Mouse (Mus musculus) hindbrain, embryonic 13.5 days (tissue): Measurements from ENCODE around the gene Dnajc17. TPM values are rescaled to one million over a fixed set of nuclear protein-coding genes. Genes with fewer than 3 reads are reported as not detected.

Experiments used
- ATAC-seq: fragments of 200-750 bp; cut with Nextera tagmentation; 2 replicates; pipeline ENCODE4 v1.8.0; 2017; ENCODE audit warnings: moderate TSS enrichment; ENCODE audit not compliant: low FRiP score
- H3K27ac ChIP-seq: fragments of 300-500 bp; sonication (generic); 2 replicates; pipeline ENCODE4 v1.5.1; 2015; ENCODE audit warnings: inconsistent platforms, mild to moderate bottlenecking, moderate library complexity
- H3K27me3 ChIP-seq: fragments of 300-500 bp; sonication (generic); 2 replicates; pipeline ENCODE4 v1.6.1; 2015; ENCODE audit warnings: mild to moderate bottlenecking, inconsistent platforms
- H3K36me3 ChIP-seq: fragments of 300-500 bp; sonication (generic); 2 replicates; pipeline ENCODE4 v1.6.1; 2015; ENCODE audit warnings: mild to moderate bottlenecking, inconsistent platforms
- H3K4me1 ChIP-seq: fragments of 300-500 bp; sonication (generic); replicated peaks from 2 replicates; pipeline ENCODE4 v1.6.1; 2015; ENCODE audit warnings: inconsistent platforms
- H3K4me2 ChIP-seq: fragments of 300-500 bp; sonication (generic); 2 replicates; pipeline ENCODE4 v1.6.1; 2015; ENCODE audit warnings: inconsistent platforms, mild to moderate bottlenecking, moderate library complexity
- H3K4me3 ChIP-seq: fragments of 300-500 bp; sonication (generic); 2 replicates; pipeline ENCODE4 v1.5.1; 2015; ENCODE audit warnings: mild to moderate bottlenecking, inconsistent platforms
- H3K9ac ChIP-seq: fragments of 300-500 bp; sonication (generic); 2 replicates; pipeline ENCODE4 v1.6.1; 2015; ENCODE audit warnings: mild to moderate bottlenecking, inconsistent platforms
- H3K9me3 ChIP-seq: fragments of 300-500 bp; sonication (generic); 2 replicates; pipeline ENCODE4 v1.6.1; 2016; ENCODE audit warnings: inconsistent platforms
- WGBS: fragments of 180-500 bp; shearing (Covaris S2); methylation state at CpG from one replicate; pipeline ENCODE4 v1.1.7; 2015; 5-methylcytosine and 5-hydroxymethylcytosine counted together
- polyA plus RNA-seq: library from polyadenylated mRNA; unstranded; fragments of >200 nt; fragmentation: Nextera tagmentation; extraction: Ambion mirVana; gene quantifications from 2 replicates; pipeline ENCODE4 v1.2.1, GENCODE M21; 2015

Dnajc17 gene
- polyA plus RNA-seq, result 25.0 and 27.3 TPM in 2 replicates

DNA sequence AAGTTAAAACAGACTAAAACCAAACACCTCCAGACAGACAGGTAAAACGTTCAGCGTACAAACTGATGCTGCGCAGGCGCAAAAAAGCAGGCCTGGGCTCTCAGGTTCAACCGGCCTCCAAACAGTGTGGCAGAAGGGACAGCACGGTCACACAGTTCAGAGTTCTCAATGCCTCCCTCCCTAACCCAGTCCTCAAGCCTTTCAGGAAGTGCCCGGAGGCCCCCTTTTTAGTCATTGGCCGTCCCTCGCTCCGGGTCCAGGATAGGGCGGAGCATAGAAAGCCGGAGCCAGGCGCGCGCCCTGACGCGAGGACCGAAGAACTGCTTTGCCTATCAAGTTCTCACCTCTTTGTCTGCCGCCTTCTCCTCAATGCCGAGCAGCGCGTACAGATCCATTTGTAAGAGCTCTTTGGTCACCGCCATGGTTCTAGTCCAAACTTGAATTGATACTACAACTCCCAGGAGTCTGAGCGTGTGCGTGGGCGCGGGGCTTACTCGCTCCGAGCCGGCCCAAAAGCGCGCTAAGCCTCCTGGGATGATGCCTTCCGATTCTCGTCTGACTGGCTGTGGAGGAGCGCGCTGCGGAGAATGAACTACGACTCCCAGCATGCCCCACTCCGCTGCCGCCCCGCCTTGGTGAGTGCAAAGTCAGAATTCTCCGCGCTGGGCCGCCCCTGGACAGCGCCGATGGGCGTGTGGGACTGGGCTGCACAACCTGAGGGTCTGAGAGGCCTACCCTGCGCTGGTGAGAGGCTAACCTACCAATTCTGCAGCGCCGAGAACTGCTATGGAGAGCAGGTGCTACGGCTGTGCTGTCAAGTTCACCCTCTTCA, at the start of gene Dnajc17, which contains the start of gene Zfyve19:
TSS of gene Dnajc17 (minus strand) at position 452 of the 832 bp plus-strand sequence.
TSS of gene Zfyve19 (plus strand) at position 274 of the 832 bp plus-strand sequence.
- H3K9me3 ChIP-seq, result no peaks in the 10 kb centered on the region
- peaks cover 19% of the 10 kb centered on the region for H3K4me1 ChIP-seq
- ATAC-seq, result peak; percentile 98
- peak within 1 kb of the TSS; percentile 84 for H3K9ac ChIP-seq
- H3K4me2 ChIP-seq, result peak within 1 kb of the TSS; percentile 74
- H3K27me3 ChIP-seq, result no peaks in the 10 kb centered on the region
- under 1% methylated on average over 51 of the region's 51 CpGs for WGBS
- peak within 1 kb of the TSS; percentile 91 for H3K27ac ChIP-seq
- H3K36me3 ChIP-seq, result peaks cover 33% of the 10 kb centered on the region
- peak within 1 kb of the TSS; percentile 76 for H3K4me3 ChIP-seq

DNA sequence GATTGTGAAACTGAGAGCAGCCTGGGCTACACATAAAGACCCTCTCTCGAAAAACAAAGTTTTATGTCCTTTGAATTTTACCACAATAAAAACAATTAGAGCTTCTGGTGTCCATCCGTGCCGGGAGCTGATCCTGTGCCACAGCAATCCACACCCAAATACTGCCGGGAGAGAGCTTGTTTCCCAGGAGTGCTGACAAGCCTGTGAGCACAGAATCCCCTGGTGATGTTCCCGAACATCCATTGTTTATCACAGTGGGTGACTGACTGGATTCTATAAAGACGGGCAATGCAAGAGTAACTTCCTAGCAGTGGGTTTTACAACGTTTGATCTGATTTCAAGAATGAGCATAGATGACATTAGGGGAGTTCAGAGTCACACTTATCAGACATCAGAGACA, 46.4 kb upstream of the Dnajc17 start:
- no peak for ATAC-seq

DNA sequence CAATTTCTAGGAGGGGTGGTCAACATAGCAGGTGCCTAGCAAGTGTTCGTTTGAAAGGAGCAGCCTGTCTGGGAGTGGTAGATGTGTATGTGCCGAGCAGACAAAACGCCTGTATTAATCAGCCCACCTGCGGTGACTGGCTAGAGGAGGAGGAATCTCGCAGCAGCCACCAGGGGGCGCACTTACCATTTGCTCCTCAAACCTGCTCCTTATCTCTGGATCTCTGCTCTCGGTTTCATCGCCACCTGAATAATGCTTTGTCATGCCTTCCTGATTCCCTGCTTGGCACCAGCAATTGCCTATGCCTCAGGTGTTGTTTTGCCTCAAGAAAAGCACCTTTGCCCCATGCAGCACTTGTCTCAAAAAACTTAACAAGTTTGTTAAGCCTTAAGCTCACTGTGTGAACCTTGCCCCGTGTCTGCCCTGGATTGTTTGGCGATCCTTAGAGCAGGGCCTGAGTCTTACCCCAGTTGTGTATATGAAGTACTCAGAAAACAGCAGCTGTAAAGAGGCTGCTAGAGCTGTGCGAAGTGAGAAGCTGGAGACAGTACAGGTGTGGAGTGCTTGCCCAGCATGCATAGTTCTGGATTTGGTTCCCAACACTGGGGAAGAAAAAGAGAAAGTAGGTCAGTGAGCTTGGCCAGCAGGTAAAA, 42.4 kb upstream of the Dnajc17 start:
- peak; percentile 65; the same call in 1 of the 2 replicates for ATAC-seq
- Histone ChIP-seq H3K27me3 (peaks cover 39% of the 10 kb centered on the region), H3K36me3 (no peaks in the 10 kb centered on the region), H3K4me3 (no peak overlapping the region), H3K4me2 (0 out of 2 replicates have a peak overlapping the region, but pooled peaks have one; percentile 11), H3K9ac (no peak overlapping the region), H3K4me1 (0 out of 2 replicates have a peak, but pooled peaks cover 5% of the 10 kb centered on the region), H3K27ac (no peak overlapping the region), H3K9me3 (no peaks in the 10 kb centered on the region)
- 20% methylated on average over 11 of the region's 11 CpGs for WGBS

More for the DNA sequence above, 46.4 kb upstream of the Dnajc17 start:
- no peak overlapping the region for H3K4me3 ChIP-seq
- H3K27ac ChIP-seq, result no peak overlapping the region
- peaks cover 43% of the 10 kb centered on the region for H3K27me3 ChIP-seq
- 0 out of 2 replicates have a peak, but pooled peaks cover 5% of the 10 kb centered on the region for H3K4me1 ChIP-seq
- no peak overlapping the region for H3K4me2 ChIP-seq
- WGBS, result 11% methylated on average over 7 of the region's 7 CpGs
- no peak overlapping the region for H3K9ac ChIP-seq
- H3K36me3 ChIP-seq, result no peaks in the 10 kb centered on the region
- no peaks in the 10 kb centered on the region for H3K9me3 ChIP-seq

DNA sequence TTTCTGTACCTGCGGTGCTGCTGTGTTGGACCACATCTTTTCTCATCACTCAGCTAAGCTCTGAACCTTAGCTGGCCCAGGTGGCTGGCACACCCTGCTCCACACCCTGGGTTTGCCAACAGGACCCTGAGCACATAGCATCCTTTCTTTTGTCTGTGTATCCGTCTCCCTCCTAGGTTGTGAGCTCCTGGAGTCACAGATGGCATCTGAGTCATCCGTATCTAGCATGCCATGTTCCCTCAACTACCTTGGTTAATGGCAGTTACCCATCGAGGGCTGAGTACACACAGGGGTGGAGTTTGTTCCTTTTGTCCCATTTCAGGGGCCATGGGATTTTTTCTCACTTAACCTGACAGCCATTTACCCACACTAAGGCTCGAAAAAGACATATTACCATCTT, 41.8 kb upstream of the Dnajc17 start:
- Histone ChIP-seq H3K4me2 (0 out of 2 replicates have a peak overlapping the region, but pooled peaks have one; percentile 11), H3K36me3 (no peaks in the 10 kb centered on the region), H3K27me3 (peaks cover 36% of the 10 kb centered on the region), H3K9me3 (no peaks in the 10 kb centered on the region), H3K4me1 (0 out of 2 replicates have a peak, but pooled peaks cover 5% of the 10 kb centered on the region), H3K4me3 (no peak overlapping the region), H3K9ac (no peak overlapping the region), H3K27ac (no peak overlapping the region)
- no peak for ATAC-seq
- 71% methylated on average over 5 of the region's 5 CpGs for WGBS

DNA sequence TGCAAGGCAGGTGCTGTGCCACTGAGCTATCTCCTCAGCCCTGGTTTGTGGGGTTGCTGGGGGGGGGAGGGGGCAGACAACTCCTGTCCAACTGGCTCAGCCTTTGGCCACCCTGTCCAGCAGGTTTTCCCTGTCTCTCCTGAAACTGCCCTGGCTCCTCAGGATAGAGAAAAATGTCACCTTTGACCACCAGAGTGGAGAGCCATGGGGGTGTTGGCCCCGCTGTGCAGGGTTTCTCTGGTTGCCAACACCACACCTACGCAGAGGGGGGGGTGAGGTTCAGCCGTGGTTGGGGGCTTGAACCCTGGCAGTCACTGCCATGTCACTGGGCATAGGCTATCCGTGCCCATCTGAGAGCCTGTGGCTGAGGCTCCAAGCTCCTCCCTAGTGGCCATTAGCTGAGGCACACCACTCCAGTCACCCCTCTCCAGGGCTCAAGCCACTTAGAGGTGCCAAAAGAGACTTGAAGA, 41.0 kb upstream of the Dnajc17 start:
- WGBS, result 74% methylated on average over 4 of the region's 4 CpGs
- H3K4me1 ChIP-seq, result 0 out of 2 replicates have a peak, but pooled peaks cover 5% of the 10 kb centered on the region
- no peak overlapping the region for H3K4me2 ChIP-seq
- ATAC-seq, result peak; percentile 52
- H3K9ac ChIP-seq, result no peak overlapping the region
- H3K9me3 ChIP-seq, result no peaks in the 10 kb centered on the region
- H3K27ac ChIP-seq, result no peak overlapping the region
- H3K4me3 ChIP-seq, result no peak overlapping the region
- no peaks in the 10 kb centered on the region for H3K36me3 ChIP-seq
- peaks cover 29% of the 10 kb centered on the region for H3K27me3 ChIP-seq

DNA sequence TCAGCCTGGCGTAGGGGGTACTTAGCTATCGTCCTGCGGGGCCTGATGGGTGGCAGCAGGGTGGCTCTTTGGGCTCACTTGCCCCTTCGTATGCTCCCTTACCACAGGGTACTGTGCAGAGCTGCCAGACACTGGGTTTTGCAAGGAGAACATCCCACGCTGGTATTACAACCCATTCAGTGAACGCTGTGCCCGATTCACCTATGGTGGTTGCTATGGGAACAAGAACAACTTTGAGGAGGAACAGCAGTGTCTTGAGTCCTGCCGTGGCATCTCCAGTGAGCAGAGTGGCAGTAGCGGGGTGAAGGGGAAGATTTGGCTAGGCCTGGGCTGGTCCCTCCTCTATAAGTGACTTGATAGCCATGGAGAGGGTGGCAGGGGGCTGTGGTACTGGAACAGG, 39.3 kb upstream of the Dnajc17 start:
- 85% methylated on average over 9 of the region's 9 CpGs for WGBS
- no peak overlapping the region for H3K4me2 ChIP-seq
- ATAC-seq, result no peak

DNA sequence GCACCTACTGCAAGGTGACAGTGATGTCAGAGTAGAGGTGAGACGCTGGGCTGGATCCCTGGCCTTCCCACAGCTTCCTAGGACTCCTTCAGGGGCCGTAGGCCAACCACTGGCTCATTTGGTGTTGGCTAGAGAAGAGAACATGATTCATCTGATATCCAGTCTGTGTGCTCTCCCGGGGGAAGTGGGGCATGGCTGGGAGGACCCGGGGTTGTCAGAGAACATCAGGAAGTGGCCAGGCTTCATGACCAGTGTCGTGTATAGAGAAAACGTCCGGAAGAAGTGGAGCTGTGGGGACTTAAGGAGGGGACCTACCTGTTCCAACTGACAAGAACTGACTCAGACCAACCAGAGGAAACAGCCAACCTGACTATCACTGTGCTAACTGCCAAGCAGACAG, 36.7 kb upstream of the Dnajc17 start:
- ATAC-seq, result no peak
- Histone ChIP-seq H3K27ac (no peak overlapping the region), H3K9me3 (no peaks in the 10 kb centered on the region), H3K36me3 (no peaks in the 10 kb centered on the region), H3K27me3 (peaks cover 16% of the 10 kb centered on the region), H3K4me2 (no peak overlapping the region), H3K4me1 (no peaks in the 10 kb centered on the region), H3K4me3 (no peak overlapping the region), H3K9ac (no peak overlapping the region)
- 90% methylated on average over 7 of the region's 7 CpGs for WGBS

More for the DNA sequence above, 39.3 kb upstream of the Dnajc17 start:
- Histone ChIP-seq H3K27me3 (peaks cover 17% of the 10 kb centered on the region; the same call in 1 of the 2 replicates), H3K4me1 (0 out of 2 replicates have a peak, but pooled peaks cover 5% of the 10 kb centered on the region), H3K36me3 (no peaks in the 10 kb centered on the region), H3K4me3 (no peak overlapping the region), H3K9ac (no peak overlapping the region), H3K27ac (no peak overlapping the region), H3K9me3 (no peaks in the 10 kb centered on the region)

DNA sequence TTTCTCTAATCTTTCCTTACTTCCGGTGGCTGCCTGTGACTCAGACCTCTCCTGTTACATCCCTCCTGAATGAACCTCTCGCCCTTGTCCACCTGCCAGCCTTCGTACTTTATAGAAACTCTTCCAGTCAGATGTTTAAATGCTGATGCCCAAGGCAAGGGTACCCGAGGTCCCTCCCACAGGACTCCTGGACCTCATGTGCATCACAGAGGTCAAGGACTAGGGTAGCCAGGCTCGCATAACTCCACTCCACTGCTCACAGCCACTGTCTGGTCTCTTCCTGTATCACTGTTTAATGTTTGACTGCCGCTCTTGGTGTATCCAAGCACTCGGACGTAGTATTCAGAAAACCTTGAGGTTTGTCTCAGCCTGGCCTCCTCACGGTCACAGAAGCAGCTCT, 34.0 kb upstream of the Dnajc17 start:
- H3K27ac ChIP-seq, result no peak overlapping the region
- peaks cover 7% of the 10 kb centered on the region for H3K4me1 ChIP-seq
- 84% methylated on average over 9 of the region's 9 CpGs for WGBS
- no peak for ATAC-seq
- H3K4me3 ChIP-seq, result no peak overlapping the region
- H3K9me3 ChIP-seq, result no peaks in the 10 kb centered on the region
- H3K36me3 ChIP-seq, result no peaks in the 10 kb centered on the region
- peaks cover 35% of the 10 kb centered on the region for H3K27me3 ChIP-seq
- H3K9ac ChIP-seq, result no peak overlapping the region
- H3K4me2 ChIP-seq, result no peak overlapping the region

DNA sequence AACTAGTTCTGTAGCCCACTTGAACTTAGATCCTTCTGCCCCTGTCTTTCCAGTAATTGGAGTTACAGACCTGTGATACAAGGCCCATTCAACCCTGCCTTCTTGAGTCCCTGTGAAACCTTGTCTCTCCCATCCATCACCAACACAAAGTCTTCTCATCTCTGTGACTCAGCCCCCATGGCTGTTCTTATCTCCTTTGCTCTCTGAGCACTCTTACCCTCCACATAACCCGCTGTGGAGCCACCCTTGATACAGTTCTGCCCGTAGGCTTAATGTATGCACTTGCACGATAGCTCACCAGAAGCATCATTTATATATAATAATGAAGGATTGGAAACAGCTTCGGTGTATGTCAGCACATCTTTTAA, 32.2 kb upstream of the Dnajc17 start:
- 94% methylated on average over 4 of the region's 4 CpGs for WGBS
- no peak overlapping the region for H3K27ac ChIP-seq
- H3K9ac ChIP-seq, result no peak overlapping the region; the same call in 1 of the 2 replicates
- ATAC-seq, result no peak
- peaks cover 16% of the 10 kb centered on the region for H3K4me1 ChIP-seq
- H3K4me3 ChIP-seq, result no peak overlapping the region
- no peak overlapping the region for H3K4me2 ChIP-seq
- H3K27me3 ChIP-seq, result peaks cover 53% of the 10 kb centered on the region
- H3K9me3 ChIP-seq, result no peaks in the 10 kb centered on the region
- no peaks in the 10 kb centered on the region for H3K36me3 ChIP-seq

DNA sequence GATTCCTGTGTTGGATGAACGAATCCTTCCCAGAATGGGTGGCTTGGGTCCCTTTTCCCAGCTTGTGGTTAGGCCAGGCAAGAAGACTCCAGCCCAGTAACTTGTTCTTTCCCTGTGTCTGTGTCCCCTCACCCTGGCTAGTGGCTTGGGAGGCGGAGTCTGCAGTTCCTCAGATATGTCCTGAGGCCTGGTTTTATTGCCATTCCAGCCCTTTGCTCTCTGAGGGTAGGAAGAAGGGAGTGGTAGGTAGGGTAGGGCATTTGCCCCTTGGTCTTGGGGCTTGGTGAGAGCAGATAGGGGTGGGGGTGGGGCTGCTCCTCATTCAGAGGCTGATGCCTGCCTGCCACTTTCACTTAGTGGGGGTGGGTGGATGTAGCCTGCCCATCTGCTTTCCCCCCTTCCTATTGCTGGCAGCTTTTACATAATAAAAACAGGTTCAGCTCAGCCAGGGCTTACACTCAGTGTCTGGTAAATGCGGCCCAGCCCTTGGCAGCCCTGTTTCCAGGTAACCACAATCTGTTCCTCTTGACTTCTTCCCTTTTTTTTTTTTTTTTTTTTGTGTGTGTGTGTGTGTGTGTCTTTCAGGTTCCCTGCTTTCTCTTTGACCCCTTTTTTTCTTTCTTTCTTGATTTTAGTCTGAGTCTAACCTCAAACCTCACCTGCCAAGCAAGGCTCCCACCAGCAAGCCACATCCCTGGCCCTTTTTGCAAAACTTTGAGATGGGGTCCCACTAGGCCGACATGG, 31.7 kb upstream of the Dnajc17 start:
- H3K9ac ChIP-seq, result no peak overlapping the region; the same call in 1 of the 2 replicates
- no peak overlapping the region for H3K4me2 ChIP-seq
- no peak overlapping the region for H3K4me3 ChIP-seq
- 70% methylated on average over 4 of the region's 4 CpGs for WGBS
- ATAC-seq, result no peak
- peaks cover 16% of the 10 kb centered on the region for H3K4me1 ChIP-seq
- H3K27ac ChIP-seq, result no peak overlapping the region
- no peaks in the 10 kb centered on the region for H3K9me3 ChIP-seq
- H3K27me3 ChIP-seq, result peaks cover 58% of the 10 kb centered on the region
- no peaks in the 10 kb centered on the region for H3K36me3 ChIP-seq

DNA sequence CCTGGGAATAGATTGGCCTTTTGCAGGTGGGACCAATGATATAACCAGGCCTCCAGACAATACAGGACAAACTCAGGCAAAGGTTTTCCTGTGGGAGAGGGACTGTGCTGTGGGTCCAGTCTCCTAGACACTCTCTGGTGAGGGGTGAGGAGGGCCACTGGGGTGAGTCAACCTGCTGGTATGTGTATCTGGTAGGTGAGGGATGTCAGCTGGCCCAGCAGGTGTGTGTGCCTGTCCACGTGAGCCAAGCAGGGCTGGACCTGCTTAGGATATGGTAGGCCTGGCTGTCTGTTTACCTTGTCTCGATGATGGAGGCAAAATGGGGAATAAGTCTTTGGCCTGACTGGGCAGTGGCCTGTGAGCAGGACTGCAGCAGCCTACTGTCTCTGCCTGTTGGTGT, 30.1 kb upstream of the Dnajc17 start:
- Histone ChIP-seq H3K27ac (no peak overlapping the region), H3K36me3 (no peaks in the 10 kb centered on the region), H3K9ac (no peak overlapping the region), H3K9me3 (no peaks in the 10 kb centered on the region), H3K4me1 (peaks cover 16% of the 10 kb centered on the region), H3K27me3 (peaks cover 74% of the 10 kb centered on the region), H3K4me2 (no peak overlapping the region), H3K4me3 (no peak overlapping the region)
- WGBS, result 76% methylated on average over 2 of the region's 2 CpGs
- ATAC-seq, result no peak

DNA sequence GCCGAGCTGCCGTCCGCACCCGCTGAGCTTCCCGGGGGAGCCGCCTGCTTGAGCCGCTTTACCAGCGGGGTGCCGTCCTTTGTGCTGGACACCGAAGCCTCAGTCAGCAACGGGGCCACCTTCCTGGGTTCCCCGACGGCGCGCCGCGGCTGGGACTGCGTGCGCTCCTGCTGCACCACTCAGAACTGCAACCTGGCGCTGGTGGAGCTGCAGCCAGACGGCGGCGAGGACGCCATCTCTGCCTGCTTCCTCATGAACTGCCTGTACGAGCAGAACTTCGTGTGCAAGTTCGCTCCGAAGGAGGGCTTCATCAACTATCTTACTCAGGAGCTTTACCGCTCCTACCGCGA, 29.3 kb upstream of the Dnajc17 start:
- Histone ChIP-seq H3K4me3 (peak overlapping the region; percentile 41), H3K27ac (no peak overlapping the region), H3K9me3 (no peaks in the 10 kb centered on the region), H3K9ac (peak overlapping the region; percentile 49), H3K27me3 (peaks cover 80% of the 10 kb centered on the region), H3K4me1 (peaks cover 16% of the 10 kb centered on the region), H3K4me2 (peak overlapping the region; percentile 68), H3K36me3 (no peaks in the 10 kb centered on the region)
- no peak for ATAC-seq
- WGBS, result 2% methylated on average over 31 of the region's 31 CpGs
